Mouse (Mus musculus): ENCODE data around the gene Vwa7.
"Not testable (repeated sequence)": the region's sequence is repeated elsewhere in the genome, so short reads cannot be mapped to it uniquely, and the experiment has no call there.

The Vwa7 gene

GRCm38 (mm10) chr17:35016376-35016775 is at the start of gene Vwa7:
Vwa7 (plus strand) TSS chr17:35016579.
- peak; percentile 77 to 84 for DNase-seq

- not testable (repeated sequence) for DNase-seq
Observed at GRCm38 (mm10) chr17:34969822-34970221, 46.6 kb upstream of the Vwa7 start, which contains the start of gene Gm20481. Gm20481 (plus strand) TSS chr17:34969912.

- DNase-seq: not testable (repeated sequence)
Observed at GRCm38 (mm10) chr17:34970850-34971249, 45.5 kb upstream of the Vwa7 start.

DNA sequence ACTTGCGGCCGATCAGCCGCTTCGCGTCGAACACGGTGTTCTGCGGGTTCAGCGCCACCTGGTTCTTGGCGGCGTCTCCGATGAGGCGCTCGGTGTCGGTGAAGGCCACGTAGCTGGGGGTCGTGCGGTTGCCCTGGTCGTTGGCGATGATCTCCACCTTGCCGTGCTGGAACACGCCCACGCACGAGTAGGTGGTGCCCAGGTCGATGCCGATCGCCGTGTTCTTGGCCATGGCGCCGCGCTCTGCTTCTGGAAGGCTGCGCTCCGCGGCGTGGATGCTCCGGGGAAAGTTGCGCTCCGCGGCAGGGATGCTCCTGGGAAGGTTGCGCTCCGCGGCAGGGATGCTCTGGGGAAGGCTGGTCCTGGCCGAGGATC is 44.7 kb upstream of the Vwa7 start:
- peak in 1 of 2 experiments; percentile 37 for DNase-seq

DNA sequence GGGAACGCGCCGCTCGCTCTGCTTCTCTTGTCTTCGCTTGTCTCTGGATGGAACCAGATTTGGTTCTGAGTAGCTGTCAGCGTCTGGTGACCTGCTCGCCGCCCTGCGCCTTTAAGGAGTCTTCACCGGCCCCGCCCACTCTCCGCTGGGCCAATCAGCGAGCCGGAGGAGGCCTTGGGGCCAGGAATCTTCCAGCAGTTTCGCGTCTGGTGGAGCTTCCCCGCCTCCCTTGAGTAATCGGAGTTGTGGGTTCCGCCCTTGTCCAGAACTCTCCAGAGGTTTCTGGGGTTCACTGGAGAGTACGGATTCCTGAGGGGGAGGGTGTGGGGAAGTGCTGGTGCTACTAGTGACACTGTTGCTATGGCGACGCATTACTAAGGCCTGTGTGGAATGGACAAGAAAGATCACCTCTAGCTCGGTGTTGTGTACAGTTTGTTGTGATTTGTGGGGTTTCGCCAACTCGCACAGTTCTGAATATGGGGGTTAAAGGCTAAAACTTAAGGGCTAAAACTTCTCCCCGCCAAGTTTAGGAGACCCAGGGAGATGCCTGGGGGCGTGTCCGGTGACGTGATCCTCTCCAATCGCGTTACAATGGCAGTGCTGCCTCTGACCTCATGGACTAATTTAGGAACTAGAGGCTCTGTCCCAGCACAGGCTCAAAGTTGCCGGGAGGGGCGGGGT is 44.2 kb upstream of the Vwa7 start, which contains the start of the genes Hspa1a and Hspa1l:
Gene Hspa1a (minus strand): TSS at position 88 of the 681 bp plus-strand sequence.
Gene Hspa1l (plus strand): TSS at position 635 of the 681 bp plus-strand sequence.
- peak; percentile 77 to 84 for DNase-seq

GRCm38 (mm10) chr17:34975581-34976492 is 40.5 kb upstream of the Vwa7 start:
- no peak for DNase-seq

DNA sequence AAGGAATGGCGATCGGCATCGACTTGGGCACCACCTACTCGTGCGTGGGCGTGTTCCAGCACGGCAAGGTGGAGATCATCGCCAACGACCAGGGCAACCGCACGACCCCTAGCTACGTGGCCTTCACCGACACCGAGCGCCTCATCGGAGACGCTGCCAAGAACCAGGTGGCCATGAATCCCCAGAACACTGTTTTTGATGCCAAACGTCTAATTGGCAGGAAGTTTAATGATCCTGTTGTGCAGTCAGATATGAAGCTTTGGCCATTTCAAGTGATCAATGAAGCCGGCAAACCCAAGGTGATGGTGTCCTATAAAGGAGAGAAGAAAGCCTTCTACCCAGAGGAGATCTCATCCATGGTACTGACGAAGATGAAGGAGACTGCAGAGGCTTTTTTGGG is 39.4 kb upstream of the Vwa7 start:
- DNase-seq: no peak

DNA sequence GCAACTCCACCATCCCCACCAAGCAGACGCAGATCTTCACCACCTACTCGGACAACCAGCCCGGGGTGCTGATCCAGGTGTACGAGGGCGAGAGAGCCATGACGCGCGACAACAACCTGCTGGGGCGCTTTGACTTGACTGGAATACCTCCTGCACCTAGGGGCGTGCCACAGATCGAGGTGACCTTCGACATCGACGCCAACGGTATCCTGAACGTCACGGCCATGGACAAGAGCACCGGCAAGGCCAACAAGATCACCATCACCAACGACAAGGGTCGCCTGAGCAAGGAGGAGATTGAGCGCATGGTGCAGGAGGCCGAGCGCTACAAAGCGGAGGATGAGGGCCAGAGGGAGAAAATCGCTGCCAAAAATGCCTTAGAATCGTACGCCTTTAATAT is 38.1 kb upstream of the Vwa7 start:
- DNase-seq: no peak

GRCm38 (mm10) chr17:34979631-34980030 is 36.7 kb upstream of the Vwa7 start:
- no peak for DNase-seq

DNA sequence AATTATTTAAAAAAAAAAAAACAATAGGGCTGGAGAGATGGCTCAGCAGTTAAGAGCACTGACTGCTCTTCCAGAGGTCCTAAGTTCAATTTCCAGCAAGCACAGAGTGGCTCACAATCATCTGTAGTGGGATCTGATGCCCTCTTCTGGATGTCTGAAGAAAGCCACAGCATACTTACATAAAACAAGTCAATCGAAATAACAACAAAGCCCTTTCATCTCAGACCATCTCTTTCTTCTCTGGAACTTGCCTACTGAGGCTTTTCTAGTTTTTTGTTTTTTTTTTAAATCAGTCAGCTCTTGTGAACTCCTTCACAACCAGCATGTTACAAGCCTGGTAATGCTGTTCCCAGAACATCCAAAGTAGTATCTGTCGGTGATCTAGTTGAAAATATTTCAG is 35.7 kb upstream of the Vwa7 start:
- peak; percentile 35 to 48 for DNase-seq

DNA sequence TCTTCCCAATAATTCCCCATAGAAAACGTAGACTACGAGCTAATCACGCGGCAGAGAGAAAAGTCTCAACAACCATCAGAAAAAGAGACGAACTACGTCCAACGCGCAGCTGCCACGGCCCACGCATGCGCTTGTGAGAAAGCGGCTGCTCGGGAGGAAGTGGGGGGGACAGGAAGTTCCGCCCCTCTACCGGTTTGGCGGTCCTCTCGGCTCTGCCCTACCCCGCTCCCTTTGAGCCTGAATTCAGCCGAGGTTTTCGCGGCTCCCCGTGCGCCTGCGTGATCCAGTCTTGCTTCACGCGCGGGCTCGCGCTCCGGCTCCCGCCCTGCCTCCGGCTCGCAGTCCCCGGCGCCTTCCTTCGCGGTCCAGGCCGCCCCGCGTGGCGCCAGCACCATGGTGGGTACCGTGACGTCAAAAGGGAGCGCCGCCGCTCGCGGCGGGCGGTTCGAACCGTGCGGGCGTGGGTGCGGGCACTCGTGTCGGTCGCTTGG is 34.6 kb upstream of the Vwa7 start, which contains the start of gene Lsm2:
Gene Lsm2 (plus strand): TSS at position 173 of the 491 bp plus-strand sequence.
- DNase-seq: peak; percentile 93 to 94

DNA sequence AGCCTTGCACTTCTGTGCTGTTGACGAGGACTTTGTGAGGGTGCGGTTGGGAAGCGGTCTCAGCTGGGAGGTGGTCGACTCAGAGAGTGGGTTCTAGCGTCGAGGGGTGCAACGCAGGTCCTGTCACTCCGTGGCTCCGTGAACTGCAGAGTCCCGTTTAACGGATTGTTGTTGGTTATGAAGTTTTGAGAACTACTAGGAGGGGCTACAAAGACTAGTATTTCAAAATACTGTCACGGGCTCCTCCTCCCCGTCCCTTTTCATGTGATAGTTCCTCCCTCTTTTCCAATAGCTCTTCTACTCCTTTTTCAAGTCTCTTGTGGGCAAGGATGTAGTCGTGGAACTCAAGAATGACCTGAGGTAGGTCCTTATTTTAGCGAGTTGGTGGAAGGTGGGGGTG is 34.1 kb upstream of the Vwa7 start:
- DNase-seq: no peak

DNA sequence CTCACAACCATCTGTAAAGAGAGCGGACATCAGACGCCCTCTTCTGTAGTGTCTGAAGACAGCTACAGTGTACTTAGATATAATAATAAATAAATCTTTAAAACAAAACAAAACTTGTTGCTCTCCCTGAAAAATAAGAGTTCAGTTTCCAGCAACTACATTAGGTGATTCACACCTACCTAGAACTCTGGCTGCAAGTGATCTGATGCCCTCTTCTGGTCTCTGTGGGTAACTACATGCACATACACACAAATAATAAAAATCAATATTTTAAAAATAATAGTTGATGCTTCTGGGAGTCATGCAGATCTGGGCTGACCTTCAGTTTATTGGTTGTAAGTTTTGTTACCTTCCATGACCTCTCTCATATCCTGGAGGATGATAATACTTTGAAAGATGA is 32.2 kb upstream of the Vwa7 start:
- peak in 1 of 2 experiments; percentile 38 for DNase-seq

DNA sequence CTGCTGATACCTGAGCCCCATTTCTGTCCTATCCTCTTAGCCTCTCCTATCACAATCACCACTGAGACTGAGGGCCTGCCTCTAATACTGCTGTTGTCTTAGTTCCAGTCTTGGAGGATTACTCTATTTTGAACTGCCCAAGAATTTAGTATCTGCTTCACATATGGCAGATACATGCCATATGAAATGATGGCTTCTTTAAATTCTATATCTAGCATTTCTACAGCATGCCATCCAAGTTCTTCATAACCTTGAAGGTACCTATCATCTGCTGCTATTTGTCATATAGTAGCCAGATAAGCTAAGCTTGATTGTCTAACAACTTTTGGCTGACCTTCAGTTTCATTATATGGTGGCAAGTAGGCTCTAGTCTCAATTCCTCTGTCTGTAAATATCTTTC is 21.6 kb upstream of the Vwa7 start:
- no peak for DNase-seq

- DNase-seq: not testable (repeated sequence)
Observed at GRCm38 (mm10) chr17:34995192-34995591, 21.2 kb upstream of the Vwa7 start.

- DNase-seq: not testable (repeated sequence)
Observed at GRCm38 (mm10) chr17:34995927-34996326, 20.5 kb upstream of the Vwa7 start.

DNA sequence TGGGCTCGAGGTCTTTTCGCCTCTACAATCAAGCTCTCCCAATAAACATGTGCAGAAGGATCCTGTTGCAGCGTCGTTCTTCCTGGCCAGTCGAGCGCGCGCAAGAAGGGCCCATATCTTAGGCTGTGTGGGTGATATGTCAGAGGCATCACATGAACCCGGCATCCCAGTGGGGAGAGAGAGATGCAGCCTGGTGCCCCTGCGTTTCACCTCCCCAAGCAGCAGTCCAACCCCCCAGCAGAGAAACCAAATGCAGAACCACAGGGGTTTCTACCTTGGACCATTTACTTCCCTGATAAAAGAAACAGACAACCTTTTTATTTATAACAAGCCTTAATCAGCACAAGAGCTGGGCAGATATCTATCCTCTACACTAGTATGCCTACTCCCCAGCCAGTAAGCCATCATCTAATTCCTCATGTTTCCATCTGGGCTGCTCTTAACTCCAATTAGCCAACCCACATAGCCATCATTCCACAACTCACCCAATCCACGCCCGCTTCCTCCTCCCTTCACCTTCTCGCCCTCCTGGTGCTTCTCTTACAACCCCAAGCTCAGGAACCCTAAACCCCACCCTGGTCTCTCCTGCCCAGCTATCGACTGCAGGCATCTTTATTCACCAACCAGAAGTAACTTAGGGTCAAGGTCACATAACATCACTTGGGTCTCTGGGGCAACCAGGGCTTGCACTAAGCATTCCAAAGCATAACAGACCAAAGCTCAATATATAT is 19.8 kb upstream of the Vwa7 start:
- no peak for DNase-seq

- DNase-seq: no peak
Observed at GRCm38 (mm10) chr17:34997142-34997483, 19.3 kb upstream of the Vwa7 start.

DNA sequence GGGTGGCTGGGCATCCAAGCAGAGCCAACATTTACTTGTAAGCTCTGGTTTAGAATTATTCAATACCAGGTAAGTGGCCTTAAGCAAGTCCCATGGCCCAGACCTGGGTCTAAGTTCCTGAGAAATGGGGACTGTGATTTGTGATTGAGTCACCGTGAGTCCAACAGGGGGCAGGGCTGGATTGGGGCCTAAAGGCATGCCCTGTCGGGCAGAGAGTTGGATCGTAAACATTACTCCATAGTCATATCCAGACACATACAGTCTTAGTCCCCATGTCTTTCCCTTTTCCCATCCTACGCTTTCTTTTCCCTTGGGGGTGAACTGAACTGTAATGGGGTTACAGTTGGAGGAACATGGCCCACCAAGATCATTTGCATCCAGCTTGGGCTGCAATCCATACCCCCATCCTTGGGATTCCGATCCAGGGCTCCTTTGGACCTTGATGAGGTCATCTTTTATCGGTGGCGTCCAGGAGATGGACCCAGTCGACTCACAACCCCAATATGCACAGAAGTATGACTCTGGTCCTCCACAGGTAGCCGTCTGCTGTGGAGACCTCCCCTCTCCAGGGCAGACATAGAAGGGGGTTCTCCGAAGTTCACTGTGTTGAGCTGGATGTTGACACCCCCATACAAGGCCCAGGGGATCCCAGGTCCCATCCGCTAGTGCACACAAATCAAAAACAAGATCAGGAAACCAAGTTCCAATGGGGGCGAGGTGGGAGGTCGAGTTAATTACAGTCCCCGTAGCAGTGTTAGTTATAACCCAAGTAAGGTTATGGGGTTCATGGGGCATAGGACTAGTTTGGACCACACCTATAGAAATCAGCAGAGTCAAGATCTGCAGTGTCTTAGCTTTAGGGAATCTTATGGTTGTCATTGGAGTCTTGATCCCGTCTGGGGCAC is 17.6 kb upstream of the Vwa7 start:
- no peak for DNase-seq

GRCm38 (mm10) chr17:34999871-35000716 is 16.3 kb upstream of the Vwa7 start:
- DNase-seq: not testable (repeated sequence)
